Mouse (Mus musculus) lung, embryonic 14.5 days (tissue): ENCODE measurements around the gene Sept5. TPM values are rescaled to one million over a fixed set of nuclear protein-coding genes. Genes with fewer than 3 reads are reported as not detected.

Source experiments
- ATAC-seq: fragments of 200-750 bp; cut with Nextera tagmentation; 2 replicates; pipeline ENCODE4 v1.8.0; 2017; ENCODE audit warnings: mild to moderate bottlenecking, moderate TSS enrichment, moderate library complexity; ENCODE audit not compliant: insufficient read depth
- DNase-seq: peaks from one replicate; pipeline ENCODE4 v3.0.0-alpha.2; 2015
- H3K27ac ChIP-seq: fragments of 300-500 bp; sonication (generic); 2 replicates; pipeline ENCODE4 v1.5.1; 2014; ENCODE audit warnings: low read depth, mild to moderate bottlenecking, moderate library complexity
- H3K27me3 ChIP-seq: fragments of 300-500 bp; sonication (generic); 2 replicates; pipeline ENCODE4 v1.6.1; 2014; ENCODE audit warnings: low read length, control low read depth; ENCODE audit not compliant: insufficient read depth
- H3K36me3 ChIP-seq: fragments of 300-500 bp; sonication (generic); 2 replicates; pipeline ENCODE4 v1.6.1; 2014; ENCODE audit warnings: control low read depth; ENCODE audit not compliant: insufficient read depth
- H3K4me1 ChIP-seq: fragments of 300-500 bp; sonication (generic); 2 replicates; pipeline ENCODE4 v1.6.1; 2014; ENCODE audit warnings: antibody characterized with exemption, control low read depth; ENCODE audit not compliant: insufficient read depth
- H3K4me2 ChIP-seq: fragments of 300-500 bp; sonication (generic); 2 replicates; pipeline ENCODE4 v1.6.1; 2014; ENCODE audit warnings: mild to moderate bottlenecking
- H3K4me3 ChIP-seq: fragments of 300-500 bp; sonication (generic); 2 replicates; pipeline ENCODE4 v1.5.1; 2014; ENCODE audit warnings: low read depth, low read length
- H3K9ac ChIP-seq: fragments of 300-500 bp; sonication (generic); 2 replicates; pipeline ENCODE4 v1.6.1; 2014
- H3K9me3 ChIP-seq: fragments of 300-500 bp; sonication (generic); 2 replicates; pipeline ENCODE4 v1.6.1; 2016; ENCODE audit warnings: low read depth, low read length, control low read depth
- CTCF ChIP-seq: IDR thresholded peaks from 2 replicates; pipeline ENCODE4 v1.5.1; 2016; ENCODE audit warnings: antibody characterized with exemption, low read depth
- WGBS: fragments of 180-500 bp; shearing (Covaris S2); extraction: QIAGEN DNeasy Blood & Tissue Kit; methylation state at CpG from one replicate; pipeline ENCODE4 v1.1.7; 2014; 5-methylcytosine and 5-hydroxymethylcytosine counted together
- polyA plus RNA-seq: library from polyadenylated mRNA; unstranded; fragments of >200 nt; fragmentation: Nextera tagmentation; extraction: Ambion mirVana; gene quantifications from 2 replicates; pipeline ENCODE4 v1.2.1, GENCODE M21; 2014

The Sept5 gene
- polyA plus RNA-seq, 1 experiment from 2014 or later = 19.3 TPM

DNA sequence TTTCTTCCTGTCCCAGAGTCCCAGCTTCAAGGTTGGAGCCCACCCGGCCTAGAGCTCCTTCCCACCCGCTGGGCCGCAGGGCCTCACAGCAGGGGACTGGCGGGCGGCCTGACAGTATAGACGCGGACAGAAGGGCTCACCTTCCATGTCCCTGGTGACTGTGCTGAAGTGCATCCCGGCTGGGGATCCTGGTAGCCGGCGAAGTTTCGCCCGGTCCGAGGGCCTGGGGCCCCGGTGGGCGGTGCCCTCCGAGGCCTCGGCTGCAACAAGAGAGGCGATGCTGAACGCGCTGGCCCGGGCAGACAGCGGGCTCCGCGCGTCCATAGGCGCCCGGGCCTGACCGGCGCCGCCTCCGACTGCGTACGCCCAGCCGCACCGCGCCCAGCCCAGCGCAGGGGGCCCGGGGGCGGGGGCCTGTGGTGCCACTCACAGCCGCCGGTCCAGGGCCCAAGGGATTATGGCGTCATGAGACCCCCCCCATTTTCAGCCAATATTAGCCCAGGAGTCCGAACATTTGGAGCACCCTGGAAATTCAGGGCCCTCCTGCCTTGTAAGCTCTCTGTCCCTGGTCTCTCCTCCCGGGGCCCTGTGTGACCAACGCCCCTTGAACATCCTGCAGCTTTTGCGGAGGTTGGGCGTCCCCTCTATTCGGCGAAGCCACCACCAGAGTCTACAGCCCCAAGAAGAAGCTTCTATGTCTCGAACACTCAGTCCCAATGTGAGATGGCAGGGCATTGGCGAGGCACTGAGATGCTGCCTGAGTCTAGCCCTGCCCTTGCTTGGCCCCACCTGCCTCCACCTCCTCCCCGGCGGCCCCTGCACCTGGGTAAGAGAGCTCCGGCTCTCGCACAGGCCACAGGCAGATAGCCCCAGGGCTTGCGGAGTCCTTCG, 41.7 kb downstream of the Sept5 start:
- Histone ChIP-seq H3K27me3 (peaks cover 88% of the 10 kb centered on the region), H3K9ac (peak overlapping the region; percentile 52), H3K4me1 (0 out of 2 replicates have a peak, but pooled peaks cover 3% of the 10 kb centered on the region), H3K9me3 (no peaks in the 10 kb centered on the region), H3K4me3 (peak overlapping the region; percentile 59), H3K27ac (peak overlapping the region; percentile 75), H3K4me2 (peak overlapping the region; percentile 86), H3K36me3 (no peaks in the 10 kb centered on the region)
- ATAC-seq = peak; percentile 42
- peak; percentile 55 for DNase-seq
- 3% methylated on average over 57 of the region's 57 CpGs for WGBS
- no peak for TF ChIP-seq CTCF

- H3K4me2 ChIP-seq = peak overlapping the region; percentile 86
- no peaks in the 10 kb centered on the region for H3K9me3 ChIP-seq
- no peak for DNase-seq
- 3% methylated on average over 23 of the region's 62 CpGs for WGBS
- peak overlapping the region; percentile 77 for H3K9ac ChIP-seq
- no peak for TF ChIP-seq CTCF
- no peaks in the 10 kb centered on the region for H3K36me3 ChIP-seq
- 0 out of 2 replicates have a peak, but pooled peaks cover 4% of the 10 kb centered on the region for H3K4me1 ChIP-seq
- H3K27ac ChIP-seq = peak overlapping the region; percentile 84
- H3K4me3 ChIP-seq = peak overlapping the region; percentile 59
- peaks cover 98% of the 10 kb centered on the region for H3K27me3 ChIP-seq
- ATAC-seq = no peak
Observed at GRCm38 (mm10) chr16:18586906-18587546, 42.7 kb downstream of the Sept5 start.

- H3K27me3 ChIP-seq = peaks cover 98% of the 10 kb centered on the region
- peak overlapping the region; percentile 84 for H3K27ac ChIP-seq
- H3K9me3 ChIP-seq = no peaks in the 10 kb centered on the region
- H3K4me1 ChIP-seq = 0 out of 2 replicates have a peak, but pooled peaks cover 8% of the 10 kb centered on the region
- peak overlapping the region; percentile 86 for H3K4me2 ChIP-seq
- peak overlapping the region; percentile 77 for H3K9ac ChIP-seq
- H3K4me3 ChIP-seq = peak overlapping the region; percentile 59
- no peak for DNase-seq
- ATAC-seq = no peak
- H3K36me3 ChIP-seq = no peaks in the 10 kb centered on the region; the same call in 1 of the 2 replicates
- WGBS = 4% methylated on average over 83 of the region's 83 CpGs
- no peak for TF ChIP-seq CTCF
Observed at GRCm38 (mm10) chr16:18586076-18586905, 43.5 kb downstream of the Sept5 start.

- DNase-seq (no peak), ATAC-seq (no peak)
- Histone ChIP-seq H3K4me1 (0 out of 2 replicates have a peak, but pooled peaks cover 5% of the 10 kb centered on the region), H3K9ac (peak overlapping the region; percentile 77), H3K36me3 (no peaks in the 10 kb centered on the region; the same call in 1 of the 2 replicates), H3K4me3 (peak overlapping the region; percentile 59), H3K4me2 (peak overlapping the region; percentile 86), H3K27ac (peak overlapping the region; percentile 38; the same call in 1 of the 2 replicates), H3K9me3 (no peaks in the 10 kb centered on the region), H3K27me3 (peaks cover 98% of the 10 kb centered on the region)
- TF ChIP-seq CTCF = no peak
- 24% methylated on average over 10 of the region's 10 CpGs for WGBS
Observed at GRCm38 (mm10) chr16:18585676-18586075, 44.1 kb downstream of the Sept5 start.

- Histone ChIP-seq H3K4me1 (0 out of 2 replicates have a peak, but pooled peaks cover 5% of the 10 kb centered on the region), H3K4me3 (peak overlapping the region; percentile 59)
- 34% methylated on average over 10 of the region's 10 CpGs for WGBS
Observed at GRCm38 (mm10) chr16:18584901-18585510, 44.7 kb downstream of the Sept5 start.

GRCm38 (mm10) chr16:18583673-18584357, 45.9 kb downstream of the Sept5 start:
- TF ChIP-seq CTCF = no peak

More at GRCm38 (mm10) chr16:18584901-18585510, 44.7 kb downstream of the Sept5 start:
- peaks cover 98% of the 10 kb centered on the region for H3K27me3 ChIP-seq
- ATAC-seq = no peak
- H3K4me2 ChIP-seq = peak overlapping the region; percentile 86
- TF ChIP-seq CTCF = no peak
- DNase-seq = no peak
- no peaks in the 10 kb centered on the region; the same call in 1 of the 2 replicates for H3K36me3 ChIP-seq
- peak overlapping the region; percentile 38; the same call in 1 of the 2 replicates for H3K27ac ChIP-seq
- H3K9me3 ChIP-seq = no peaks in the 10 kb centered on the region
- peak overlapping the region; percentile 77 for H3K9ac ChIP-seq

More at GRCm38 (mm10) chr16:18583673-18584357, 45.9 kb downstream of the Sept5 start:
- 49% methylated on average over 10 of the region's 10 CpGs for WGBS
- peak overlapping the region; percentile 86 for H3K4me2 ChIP-seq
- no peak overlapping the region for H3K27ac ChIP-seq
- peaks cover 95% of the 10 kb centered on the region for H3K27me3 ChIP-seq
- peak overlapping the region; percentile 59 for H3K4me3 ChIP-seq
- no peaks in the 10 kb centered on the region for H3K9me3 ChIP-seq
- H3K36me3 ChIP-seq = no peaks in the 10 kb centered on the region; the same call in 1 of the 2 replicates
- ATAC-seq (no peak), DNase-seq (no peak)
- H3K4me1 ChIP-seq = 0 out of 2 replicates have a peak, but pooled peaks cover 5% of the 10 kb centered on the region
- peak overlapping the region; percentile 77 for H3K9ac ChIP-seq
